Mouse (Mus musculus) kidney, adult 8-10 months (tissue): ENCODE results near the gene Rab15.
"Not testable (repeated sequence)": the region's sequence is repeated elsewhere in the genome, so short reads cannot be mapped to it uniquely, and the experiment has no call there.

Experiments
- DNase-seq, 2 experiments: peaks; one replicate each; pipeline ENCODE4 v3.0.0; 2022

Gene Rab15

DNA sequence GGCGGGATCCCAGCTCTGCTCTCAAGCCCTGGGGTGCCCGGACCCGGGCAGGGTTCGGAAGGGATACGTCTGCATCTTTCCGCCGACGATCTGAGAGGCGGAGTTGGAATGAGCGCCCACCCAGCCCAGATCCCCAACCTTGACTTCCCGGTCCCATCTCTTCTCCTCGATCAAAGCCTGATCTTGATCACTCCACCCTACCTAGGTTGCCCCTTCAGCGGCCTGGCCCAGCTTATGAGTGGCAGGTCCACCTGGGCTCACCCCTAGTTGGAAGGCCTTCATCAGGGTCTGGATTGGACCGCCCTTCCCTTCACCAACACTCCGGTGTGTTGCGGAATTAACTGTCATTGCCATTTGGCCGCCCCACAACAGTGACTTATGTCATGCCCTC, at the start of gene Rab15:
Gene Rab15, minus strand, starts transcription at position 258 of the 391 bp plus-strand sequence.
- no peak for DNase-seq

DNA sequence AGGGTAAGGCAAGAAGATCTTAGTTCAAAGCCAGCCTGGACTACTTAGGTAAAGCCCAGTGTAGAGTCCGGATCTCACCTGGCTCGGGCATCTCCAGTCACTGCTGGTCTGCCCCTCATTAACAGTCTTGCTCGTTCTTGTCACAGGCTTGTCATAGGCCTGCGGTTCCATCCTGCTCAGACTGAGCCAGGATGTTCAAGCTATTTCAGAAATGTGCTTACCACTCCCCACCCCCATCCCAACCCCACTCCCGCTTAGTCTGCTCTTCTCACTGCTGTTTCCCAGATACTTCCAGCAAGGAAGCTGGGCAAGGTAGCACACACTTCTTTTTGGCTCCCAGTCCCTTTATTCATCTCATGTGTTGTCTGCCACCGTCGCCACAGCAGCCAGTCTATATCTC, 46.9 kb upstream of the Rab15 start:
- DNase-seq: no peak

DNA sequence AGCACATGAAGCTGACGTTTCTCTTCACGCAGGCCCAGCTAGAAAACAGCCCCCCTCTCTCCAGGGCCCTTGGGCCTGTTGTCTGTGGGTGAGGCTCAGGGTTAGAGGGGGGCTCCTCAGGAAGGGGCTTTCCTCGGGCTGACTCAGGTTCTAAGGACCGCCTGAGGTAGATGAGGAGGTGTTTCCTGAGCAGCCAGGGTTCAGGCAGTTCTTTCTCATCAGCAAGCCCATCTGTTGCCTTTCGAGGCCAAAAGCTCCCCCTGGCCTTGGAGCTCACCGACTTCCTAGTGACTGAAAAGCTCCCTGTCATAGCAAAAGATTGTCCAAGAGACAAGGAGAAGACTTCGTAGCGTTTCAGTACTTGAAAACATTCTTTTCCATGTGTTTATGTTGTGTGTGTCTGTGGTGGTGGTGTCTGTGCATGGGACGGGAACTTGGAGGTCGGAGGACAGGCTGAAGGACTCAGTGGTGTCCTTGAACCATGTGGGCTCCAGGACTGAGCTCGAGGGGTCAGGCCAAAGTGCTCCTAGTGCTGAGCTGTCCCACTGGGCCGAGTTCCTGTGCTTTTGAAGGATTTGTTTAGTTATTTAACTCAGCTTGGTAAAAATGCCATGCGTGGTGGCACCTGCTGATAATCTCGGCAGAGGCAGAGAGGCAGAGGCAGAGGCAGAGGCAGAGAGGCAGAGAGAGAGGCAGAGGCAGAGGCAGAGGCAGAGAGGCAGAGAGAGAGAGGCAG, 45.9 kb upstream of the Rab15 start:
- no peak for DNase-seq

DNA sequence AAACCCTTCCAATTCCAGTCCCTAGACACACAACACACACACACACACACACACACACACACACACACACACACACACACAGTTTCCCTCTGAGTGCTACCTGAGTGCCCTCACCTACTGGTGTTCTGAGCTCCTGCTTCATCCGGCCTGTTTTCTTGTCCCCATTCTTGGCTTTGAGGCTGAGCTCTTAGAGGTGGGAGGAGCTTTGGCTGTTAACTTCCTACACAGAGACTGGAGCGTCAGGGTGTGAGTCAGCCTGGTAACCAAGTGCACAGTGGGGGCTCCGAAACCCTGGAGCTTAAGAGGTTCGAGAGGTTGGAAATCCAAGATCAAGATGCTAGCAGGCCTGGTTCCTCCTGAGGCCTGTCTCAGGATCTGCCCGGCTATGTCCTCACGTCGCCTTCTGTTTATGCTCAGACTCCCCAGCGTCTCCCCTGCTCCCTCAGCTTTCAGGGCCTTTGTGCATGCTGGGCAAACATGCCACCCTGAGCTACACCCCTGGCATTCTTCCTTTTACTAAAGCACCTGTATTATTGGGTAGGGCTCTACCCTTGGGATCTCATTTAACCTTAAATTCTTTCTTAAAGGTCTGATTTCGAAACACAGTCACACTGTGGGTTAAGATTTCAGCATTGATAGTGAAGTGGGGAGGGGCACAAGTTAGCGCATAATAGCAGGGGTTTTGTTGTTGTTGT, 45.0 kb upstream of the Rab15 start:
- no peak for DNase-seq

DNA sequence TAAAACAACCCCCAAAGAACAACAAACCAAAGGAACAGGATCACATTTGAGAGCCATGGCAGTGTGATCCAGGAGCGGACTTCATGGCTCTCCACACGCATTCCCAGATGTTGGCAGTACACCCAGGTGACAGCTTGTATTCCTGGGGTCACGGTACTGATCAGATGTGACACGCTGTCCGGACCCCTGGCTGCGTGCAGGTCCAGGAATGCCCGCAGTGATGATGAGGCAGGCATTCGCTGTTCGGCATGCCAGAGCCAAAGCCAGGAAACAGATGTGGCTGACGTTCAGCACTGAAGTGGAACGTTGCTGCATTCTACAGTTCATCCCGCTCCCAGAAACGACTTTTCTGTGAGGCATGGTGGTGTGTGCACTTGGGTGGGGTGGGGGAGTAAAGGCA, 42.6 kb upstream of the Rab15 start:
- no peak for DNase-seq

DNA sequence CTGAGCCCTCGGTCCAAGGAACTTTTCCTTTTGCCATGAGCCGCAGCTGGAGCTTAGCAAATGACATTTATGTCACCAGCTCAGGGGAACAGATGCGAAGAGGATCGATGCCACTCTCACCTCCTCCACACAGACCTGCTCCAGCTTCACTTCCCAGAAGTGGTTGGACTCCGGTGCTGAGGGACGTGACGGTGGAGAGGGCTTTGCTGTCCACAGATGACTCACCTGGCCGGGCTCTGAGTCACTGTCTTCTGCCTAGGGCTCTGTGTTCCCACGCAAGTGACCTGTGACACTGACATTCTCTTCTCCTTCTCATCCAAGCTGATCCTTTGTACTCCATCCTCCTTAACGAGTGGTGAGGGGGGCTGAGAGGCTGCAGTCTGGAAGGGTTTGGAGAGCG, 40.9 kb upstream of the Rab15 start:
- no peak for DNase-seq

DNA sequence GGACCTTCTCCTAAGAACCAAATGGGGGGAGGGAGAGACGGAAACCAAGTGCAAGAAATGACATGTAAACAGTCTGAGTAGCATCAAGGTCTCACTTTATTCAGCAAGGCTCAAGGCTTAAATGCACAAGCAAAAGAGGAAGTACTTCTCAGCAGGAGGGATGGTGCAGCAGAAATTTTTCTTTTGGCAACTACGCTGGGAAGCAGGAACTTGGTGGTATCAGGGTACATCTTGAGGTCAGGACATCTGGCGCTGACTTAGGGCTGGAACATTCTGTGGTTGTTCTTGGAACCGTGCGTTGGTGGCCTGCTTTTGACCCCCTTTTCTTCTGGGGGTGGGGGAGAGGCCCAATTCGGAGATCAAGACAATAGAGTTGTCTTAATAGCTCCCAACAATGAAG, 36.1 kb upstream of the Rab15 start:
- DNase-seq: not testable (repeated sequence)

DNA sequence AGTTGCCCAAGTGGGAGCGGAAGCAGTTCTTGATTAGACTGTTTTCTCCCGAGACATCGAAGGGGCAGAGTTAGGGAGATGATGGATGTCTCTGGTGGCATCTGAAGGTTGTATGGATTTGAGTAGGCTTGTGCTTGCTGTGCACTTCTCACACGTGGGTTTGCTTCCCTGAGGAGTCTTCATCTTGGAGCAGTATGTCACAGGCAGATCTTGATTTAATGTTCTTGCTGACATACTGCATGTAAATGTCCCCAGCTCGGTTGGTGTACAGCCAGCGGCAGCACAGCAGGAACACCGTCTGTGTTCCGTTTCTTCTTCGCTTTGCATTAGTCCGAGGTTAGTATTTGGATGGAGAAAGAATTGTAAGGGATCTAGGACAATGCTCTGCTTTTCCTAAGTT, 34.4 kb upstream of the Rab15 start:
- no peak for DNase-seq

DNA sequence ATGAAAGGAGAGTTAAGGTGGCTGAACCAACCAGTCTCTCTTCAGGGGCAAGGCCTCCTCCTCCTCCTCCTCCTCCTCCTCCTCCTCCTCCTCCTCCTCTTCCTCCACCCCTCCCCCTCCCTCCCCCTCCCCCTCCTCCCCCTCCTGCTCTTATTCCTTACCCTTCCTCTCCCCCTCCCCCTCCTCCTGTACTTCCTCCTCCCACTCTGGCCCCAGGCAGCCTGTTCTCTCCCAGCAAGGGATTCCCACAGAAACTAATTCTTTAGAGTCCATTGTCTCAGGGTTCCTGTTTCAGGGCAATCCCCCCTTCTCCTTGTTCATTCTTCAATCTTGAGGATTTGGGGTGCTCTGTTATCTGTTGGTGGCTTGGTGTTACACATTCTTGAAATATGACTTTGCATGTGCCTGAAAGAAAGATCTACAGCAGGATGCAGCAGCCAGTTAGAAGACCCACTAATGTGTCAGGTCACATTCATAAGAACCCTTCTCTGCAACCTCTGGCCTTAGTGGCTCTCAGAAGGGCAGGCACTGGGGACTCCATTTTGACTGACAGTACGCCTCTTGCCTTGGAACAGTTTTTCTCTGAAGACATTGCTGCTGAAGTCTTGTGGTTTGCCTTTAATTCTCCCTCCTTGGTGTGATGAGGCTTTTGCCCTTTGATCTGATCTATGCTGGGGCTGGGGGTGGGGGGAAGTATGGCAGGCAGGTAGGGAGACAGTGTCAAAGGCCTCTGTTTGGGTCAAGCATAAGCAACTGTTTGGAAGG, 30.9 kb upstream of the Rab15 start:
- no peak for DNase-seq

DNA sequence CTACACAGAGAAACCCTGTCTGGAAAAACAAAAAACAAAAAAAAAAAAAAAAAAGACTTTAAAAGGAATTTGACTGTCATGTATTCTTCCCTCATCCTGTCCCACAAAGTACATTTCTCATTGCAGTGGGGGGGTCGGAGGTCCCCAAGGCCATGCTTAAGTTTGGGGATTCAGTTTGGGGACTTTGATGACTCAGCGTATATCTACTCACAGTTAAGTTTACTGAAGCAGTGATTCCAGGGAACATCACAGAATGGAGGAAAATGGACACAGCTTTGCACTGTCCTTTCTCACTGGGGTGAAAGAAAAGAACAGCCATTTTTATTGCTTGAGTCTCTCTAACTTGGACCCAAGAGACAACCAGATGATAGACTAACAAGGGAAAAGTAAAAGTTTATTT, 29.7 kb upstream of the Rab15 start:
- DNase-seq: no peak

DNA sequence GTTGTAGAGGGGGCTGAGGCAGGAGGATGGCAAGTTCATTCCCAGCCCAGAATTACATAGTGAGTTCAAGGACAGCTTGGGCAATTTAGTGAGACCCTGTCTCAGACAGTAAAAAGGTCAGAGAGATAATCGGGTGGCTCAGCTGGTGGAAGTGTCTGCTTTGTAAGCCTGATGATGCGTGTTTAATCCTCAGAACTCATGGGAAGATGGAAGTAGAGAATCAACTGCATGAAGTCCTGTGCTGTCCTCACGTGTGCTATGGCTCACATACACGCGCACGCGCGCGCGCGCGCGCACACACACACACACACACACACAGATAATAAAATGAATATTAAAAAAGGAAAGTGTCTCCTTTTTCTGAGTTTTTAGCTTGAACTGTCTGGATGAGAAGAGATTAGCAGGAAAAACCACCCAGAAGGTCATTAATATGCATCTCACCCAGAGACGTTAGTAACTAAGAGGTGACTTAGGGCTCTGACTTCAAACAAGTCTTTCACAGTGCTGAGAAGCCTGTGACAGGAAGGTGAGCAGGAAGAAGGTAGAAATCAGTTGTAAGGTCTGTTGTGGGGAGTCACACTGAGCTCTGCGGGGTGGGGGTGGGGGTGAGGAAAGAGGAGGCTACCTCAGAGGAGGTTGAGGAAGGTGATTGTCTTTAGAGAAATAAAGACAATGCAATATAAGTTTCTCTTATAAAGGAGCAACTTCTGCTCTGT, 21.8 kb upstream of the Rab15 start:
- DNase-seq: no peak

DNA sequence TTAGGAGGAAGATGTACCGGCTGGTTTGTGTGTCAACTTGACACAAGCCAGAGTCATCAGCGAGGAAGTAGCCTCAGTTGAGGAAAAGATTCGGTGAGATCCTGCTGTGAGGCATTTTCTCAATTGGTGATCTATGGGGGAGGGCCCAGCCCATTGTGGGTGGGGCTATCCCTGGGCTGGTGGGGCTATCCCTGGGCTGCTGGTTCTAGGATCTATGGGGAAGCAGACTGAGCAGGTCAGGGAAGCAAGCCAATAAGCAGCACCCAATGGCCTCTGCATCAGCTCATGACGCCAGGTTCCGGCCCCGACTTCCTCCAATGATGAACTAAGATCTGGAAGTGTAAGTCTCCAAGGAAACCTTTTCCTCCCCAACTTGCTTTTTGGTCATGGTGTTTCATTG, 17.4 kb upstream of the Rab15 start:
- no peak for DNase-seq

DNA sequence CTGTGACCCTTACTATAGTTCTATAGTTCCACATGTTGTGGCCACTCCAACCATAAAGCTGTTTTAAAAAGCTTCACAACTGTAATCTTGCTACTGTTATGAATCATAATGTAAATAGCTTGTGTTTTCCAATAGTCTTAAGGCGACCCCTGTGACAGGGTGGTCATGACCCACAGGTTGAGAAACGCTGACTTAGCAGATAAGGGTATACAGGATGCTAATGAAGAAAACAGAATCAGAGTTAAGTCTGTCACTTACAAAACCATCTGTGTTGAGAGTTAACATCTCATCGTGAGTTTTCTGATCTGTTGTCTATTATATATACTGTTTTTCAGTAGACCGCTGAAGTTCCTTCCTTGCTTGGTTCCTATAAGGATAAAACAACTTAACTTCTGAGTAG, 16.6 kb upstream of the Rab15 start:
- DNase-seq: no peak

DNA sequence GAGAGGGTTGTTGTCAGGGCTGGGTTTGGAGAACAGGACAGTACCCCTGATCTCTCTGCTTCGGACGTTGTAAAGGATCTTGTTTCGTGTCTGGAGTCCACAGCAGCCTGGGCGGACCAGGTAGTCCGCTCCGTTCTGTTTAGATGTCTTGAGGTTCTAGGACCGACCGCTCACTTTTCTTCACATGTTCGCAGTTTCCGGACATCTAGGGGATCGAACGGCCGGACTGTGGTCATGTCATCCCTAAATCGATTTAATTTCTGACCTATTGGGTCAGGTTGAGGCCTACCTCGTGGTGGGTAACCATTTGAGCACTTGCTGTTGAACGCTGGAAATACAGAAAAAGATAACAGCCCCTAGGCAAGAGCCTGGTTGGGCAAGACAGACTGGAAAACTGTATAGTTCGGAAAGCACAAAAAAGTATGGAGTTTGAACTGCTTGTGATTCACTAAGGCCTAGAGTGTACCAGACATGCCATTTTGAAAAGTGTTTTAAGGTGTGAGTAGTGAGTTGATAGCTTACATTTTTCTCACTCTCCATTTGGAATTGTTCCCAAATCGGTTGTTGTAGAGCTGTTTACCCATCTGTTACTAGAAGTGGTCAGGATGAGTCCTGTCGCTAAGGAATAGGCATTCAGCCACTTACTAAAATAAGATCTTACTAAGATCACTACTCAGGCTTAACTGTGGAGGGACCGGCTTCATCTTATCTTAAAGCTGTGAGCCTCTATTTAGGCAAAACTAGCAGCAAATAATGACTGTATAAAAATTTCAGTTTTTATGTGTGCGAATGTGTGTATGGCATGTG, 15.3 kb upstream of the Rab15 start:
- DNase-seq: no peak

DNA sequence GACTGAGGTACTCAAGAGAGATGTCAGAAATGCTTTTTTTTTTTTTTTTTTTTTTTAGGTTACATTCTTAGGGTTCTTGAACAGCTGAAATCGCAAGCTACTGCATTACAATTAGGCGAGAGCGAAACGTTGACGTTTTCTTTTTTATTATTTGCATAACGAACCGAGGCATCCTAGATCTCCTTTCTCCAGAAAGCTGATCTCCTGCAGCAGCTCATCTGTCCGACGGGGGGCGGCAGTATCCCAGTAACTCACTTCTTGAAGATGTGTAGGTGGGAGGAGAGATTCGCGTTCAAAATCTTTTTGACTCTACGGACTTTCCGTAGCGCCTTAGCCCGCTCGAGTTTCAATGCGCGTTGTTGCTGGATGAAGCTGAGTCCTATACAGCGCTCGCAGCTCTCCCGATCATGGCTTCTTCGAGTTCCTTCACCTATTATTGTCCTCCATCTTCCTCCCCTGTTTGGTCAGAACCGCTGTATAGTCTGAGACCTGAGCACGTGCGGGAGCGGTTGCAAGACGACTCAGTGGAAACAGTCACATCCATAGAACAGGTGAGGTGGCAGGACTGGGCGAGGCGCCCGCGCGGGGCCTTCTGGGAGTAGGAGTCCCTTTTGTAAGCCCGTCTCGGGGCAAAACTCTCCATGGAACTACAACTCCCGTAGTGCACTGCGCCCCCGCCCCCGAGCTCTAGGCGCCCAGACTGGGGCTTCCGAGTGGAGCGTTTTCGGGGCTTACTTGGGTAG, 14.6 kb upstream of the Rab15 start:
- DNase-seq: peak; percentile 98

DNA sequence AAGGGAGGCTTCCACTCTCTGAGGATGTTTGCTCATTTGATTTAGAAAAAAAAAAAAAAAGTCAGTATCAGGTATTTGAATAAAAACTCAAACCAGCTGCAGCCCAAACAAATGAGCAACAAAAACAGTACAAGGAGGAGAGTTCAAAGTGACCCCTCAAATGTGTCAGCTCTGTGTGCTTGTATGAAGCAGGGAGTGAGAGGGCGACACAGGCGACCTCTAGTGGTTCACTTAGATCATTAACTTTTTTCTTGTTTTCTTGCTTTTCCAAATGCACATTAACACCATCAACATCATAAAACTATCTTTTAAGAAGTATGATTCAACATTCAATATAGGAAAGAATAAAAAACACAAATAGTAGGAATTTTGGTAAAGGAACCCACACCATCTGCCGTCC, 10.0 kb upstream of the Rab15 start:
- DNase-seq: no peak

DNA sequence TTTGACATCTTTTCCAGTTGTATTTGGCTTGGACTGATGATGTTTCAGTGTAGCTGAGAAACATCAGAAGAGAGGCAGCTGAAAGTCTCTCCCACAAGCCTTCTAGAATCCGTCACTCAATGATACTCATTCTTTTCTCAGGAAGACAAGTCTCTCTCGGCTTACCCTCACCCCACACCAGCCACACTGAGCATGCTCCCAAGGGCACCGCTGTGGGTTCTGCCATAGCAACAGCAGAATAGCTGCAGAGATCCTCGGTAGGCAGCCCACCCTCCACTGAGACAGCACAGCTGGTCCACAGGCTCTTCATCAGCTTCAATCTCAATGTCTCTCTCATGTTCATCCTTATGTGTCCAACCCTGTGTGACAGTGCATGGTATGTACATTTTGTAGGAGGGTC, 2.6 kb upstream of the Rab15 start:
- DNase-seq: no peak

DNA sequence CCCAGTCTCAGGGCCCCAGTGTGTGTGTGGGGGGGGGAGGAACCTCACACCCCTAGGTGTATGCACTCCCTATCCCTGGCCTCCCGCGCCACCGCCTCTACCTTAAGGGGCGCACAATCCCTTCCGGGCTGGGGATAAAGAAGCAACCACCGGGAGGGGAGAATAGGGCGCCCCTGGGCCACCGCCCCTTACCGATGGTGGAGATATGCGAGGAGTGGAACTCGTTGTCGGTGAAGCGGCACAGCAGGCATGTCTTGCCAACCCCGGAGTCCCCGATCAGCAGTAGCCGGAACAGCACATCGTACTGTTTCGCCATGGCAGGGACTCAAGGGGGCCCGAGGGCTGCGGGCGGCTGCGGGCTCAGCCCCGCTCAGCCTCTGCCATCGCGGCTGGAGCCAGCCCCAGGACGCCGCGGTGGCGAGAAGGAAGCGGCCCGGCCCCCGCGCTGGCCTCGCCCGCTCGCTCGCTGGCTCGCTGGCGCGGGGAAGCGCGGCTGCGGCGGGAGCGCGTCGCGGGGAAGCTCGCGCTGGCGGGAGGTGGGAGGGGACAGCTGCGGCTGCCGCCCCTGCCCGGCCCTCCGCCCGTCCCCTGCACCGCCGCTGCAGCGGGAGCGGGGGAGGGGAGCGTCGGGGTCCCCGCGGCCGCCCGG, 582 bp downstream of the Rab15 start:
- no peak for DNase-seq

DNA sequence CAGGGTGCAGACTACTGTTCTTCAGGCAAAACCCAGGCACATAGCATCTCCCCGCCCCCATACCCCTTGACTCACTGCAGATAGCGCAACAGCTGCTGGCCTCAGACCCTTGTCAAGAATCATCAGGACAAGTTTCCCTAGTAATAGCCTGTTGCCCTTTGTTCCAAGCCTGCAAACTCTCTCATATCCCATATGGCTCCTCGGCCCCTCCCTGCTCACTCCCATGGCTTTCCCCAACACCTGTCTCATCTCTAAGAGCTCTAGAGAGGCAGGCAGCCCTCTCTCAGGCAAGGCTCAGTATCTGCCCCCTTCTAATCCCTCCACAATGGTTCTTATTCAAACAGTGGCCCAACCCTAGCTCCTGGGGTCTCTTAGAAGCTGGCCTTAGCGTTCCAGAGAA, 2.1 kb downstream of the Rab15 start:
- DNase-seq: no peak

DNA sequence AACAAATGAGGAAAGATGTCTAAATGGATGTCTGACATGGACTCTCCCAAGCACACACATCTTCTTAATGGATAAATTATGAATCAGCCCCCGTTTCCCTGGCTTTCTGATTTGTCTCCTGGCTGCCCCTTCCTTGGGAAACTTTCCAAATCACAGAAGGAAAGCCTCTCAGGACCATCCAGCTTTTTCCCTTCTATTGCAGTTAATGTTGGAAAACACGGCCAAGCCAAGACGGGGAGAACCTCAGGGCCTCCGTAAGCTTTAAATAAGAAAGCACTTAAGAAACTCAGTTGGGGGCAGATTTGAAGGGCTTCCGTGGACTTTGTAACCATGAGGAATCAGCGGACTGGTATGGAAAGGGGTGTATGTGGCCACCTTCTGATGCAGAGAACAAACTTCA, 2.9 kb downstream of the Rab15 start:
- no peak for DNase-seq

DNA sequence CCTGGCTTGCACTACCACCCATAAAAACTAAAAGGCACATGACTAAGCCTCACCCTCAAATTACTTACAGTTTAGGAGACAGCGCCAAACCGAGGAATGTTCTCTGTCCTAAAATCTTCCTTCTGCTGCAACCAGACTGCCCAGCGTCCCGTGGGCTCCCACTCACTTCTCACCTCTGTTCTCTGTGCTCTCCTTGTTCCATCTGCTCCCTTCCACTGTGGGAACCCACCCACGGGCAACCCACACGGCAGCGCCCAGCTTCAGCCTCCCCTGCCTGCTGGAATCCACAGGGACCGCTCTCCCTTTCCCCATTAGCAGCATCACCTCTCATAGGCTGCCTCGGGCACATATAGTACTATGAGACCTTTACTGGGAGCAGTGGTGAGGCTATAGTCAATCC, 3.8 kb downstream of the Rab15 start:
- no peak for DNase-seq
